Mouse (Mus musculus) T-cell, adult 66 days (primary cell): ENCODE measurements around the gene Tet1. TPM values are rescaled to one million over a fixed set of nuclear protein-coding genes. Genes with fewer than 3 reads are reported as not detected.

Experiments used
- total RNA-seq, 2 experiments: library from RNA; stranded (reverse); gene quantifications; 3 replicates in 1 of 2; 4 replicates in 1 of 2; pipeline ENCODE4 v1.2.4; 2023

The Tet1 gene
- total RNA-seq: 10 to 100 TPM; 23.4 to 30.0 TPM

DNA sequence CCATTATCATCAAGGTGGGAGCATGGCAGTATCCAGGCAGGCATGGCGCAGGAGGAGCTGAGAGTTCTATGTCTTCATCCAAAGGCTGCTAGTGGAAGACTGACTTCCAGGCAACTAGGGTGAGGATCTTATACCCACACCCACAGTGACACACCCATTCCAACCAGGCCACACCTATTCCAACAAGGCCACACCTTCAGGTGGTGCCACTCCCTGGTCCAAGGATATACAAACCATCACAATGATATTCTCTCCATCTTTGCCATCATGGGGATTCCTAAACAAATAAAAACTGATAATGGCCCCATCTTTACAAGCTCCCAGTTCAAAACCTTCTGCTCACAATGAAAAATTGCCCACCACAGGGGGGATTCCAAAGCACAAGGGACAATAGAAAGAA lies at the start of gene Tet1:
Gene Tet1, minus strand, starts transcription at position 101 of the 400 bp plus-strand sequence.

GRCm38 (mm10) chr10:62946738-62947471 lies 38.1 kb upstream of the Tet1 start, which contains the start of gene Dna2:
TSS of gene Dna2 (plus strand) at chr10:62947026.

DNA sequence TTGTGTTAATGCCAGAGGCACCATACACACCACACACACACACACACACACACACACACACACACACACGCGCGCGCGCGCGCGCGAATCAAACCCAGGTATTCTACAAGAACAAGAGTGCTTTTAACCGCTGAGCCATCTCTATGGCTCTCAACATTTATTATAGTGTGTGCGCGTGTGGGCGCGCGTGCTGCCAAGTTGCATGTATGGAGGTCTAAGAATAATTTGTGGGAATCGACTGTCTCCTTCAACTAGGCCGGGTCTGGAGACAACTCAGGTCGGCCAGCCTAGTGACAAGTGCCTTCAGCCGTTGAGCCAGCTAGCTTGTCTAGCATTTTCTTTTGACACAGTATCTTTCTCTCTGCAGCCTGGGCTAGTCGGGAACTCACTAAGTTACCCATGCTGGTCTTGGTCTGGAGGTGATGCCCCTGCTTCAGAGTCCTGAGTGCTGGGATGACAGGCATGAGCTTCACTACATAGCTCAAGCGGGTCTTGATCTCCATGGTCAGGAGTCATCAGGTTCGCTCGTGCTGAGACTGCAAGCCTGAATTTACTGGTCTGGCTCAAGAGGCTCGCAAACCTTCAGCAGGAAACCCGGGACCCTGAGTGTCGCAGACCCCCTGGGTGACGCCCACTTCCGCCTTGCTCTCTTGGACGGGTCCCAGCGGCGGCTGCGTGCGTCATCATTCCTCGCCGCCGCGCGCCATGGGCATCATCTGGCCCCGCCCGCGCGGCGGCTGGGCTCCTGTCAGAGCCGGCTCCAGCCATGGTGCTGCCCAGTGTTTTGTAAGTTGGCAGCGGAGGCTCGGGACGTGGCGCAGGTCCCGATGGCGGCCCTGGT lies 11.3 kb upstream of the Tet1 start, which contains the start of gene Slc25a16:
Gene Slc25a16, plus strand, starts transcription at position 709 of the 841 bp plus-strand sequence.

GRCm38 (mm10) chr10:62792177-62793090 lies 116.4 kb downstream of the Tet1 start, which contains the start of gene Ccar1:
TSS of gene Ccar1 (minus strand) at chr10:62792286.

Other genes with a start within 250 kb of the Tet1 start
- gene Stox1, start 182.9 kb downstream of the Tet1 start, total RNA-seq: under 1 TPM; 0.15 to 0.26 TPM
- gene Ccar1, start 116.7 kb downstream of the Tet1 start, total RNA-seq: 100 to 1,000 TPM; 117 to 144 TPM
- gene Slc25a16, start 11.6 kb upstream of the Tet1 start, total RNA-seq: 10 to 100 TPM; 14.2 to 14.6 TPM
- 1 to 10 TPM in 1 of 2 experiments, under 1 TPM in 1; 0.95 to 2.0 TPM for gene Dna2, start 38.0 kb upstream of the Tet1 start, total RNA-seq
- 10 to 100 TPM; 48.0 to 67.7 TPM for gene Rufy2, start 71.2 kb upstream of the Tet1 start, total RNA-seq
- gene Hnrnph3, start 115.2 kb upstream of the Tet1 start, total RNA-seq: 10 to 100 TPM; 84.6 to 92.8 TPM
- gene Pbld2, start 115.3 kb upstream of the Tet1 start, total RNA-seq: 1 to 10 TPM in 1 of 2 experiments, under 1 TPM in 1; 0.71 to 1.8 TPM
- gene Pbld1, start 151.2 kb upstream of the Tet1 start, total RNA-seq: under 1 TPM in 1 of 2 experiments, not detected in 1; 0.30 TPM
- not detected for gene Atoh7, start 190.7 kb upstream of the Tet1 start, total RNA-seq